Mouse (Mus musculus) forebrain, embryonic 14.5 days (tissue): Measurements from ENCODE around the gene Tpi1. TPM values are rescaled to one million over a fixed set of nuclear protein-coding genes. Genes with fewer than 3 reads are reported as not detected.

ENCODE experiments used
- ATAC-seq: fragments of 200-750 bp; cut with Nextera tagmentation; 2 replicates; pipeline ENCODE4 v1.8.0; 2017; ENCODE audit warnings: mild to moderate bottlenecking, moderate library complexity
- DNase-seq: peaks from one replicate; pipeline ENCODE4 v3.0.0-alpha.2; 2015; ENCODE audit warnings: low spot score
- H3K27ac ChIP-seq: fragments of 300-500 bp; sonication (generic); 2 replicates; pipeline ENCODE4 v1.5.1; 2014; ENCODE audit warnings: low read depth, mild to moderate bottlenecking, control low read depth, low read length, moderate library complexity
- H3K27me3 ChIP-seq: fragments of 300-500 bp; sonication (generic); replicated peaks from 2 replicates; pipeline ENCODE4 v1.6.1; 2014; ENCODE audit warnings: low read length, control low read depth, mixed read lengths; ENCODE audit not compliant: control insufficient read depth, insufficient read depth
- H3K36me3 ChIP-seq: fragments of 300-500 bp; sonication (generic); 2 replicates; pipeline ENCODE4 v1.6.1; 2014; ENCODE audit warnings: low read length, control low read depth; ENCODE audit not compliant: control insufficient read depth, insufficient read depth
- H3K4me1 ChIP-seq: fragments of 300-500 bp; sonication (generic); 2 replicates; pipeline ENCODE4 v1.6.1; 2014; ENCODE audit warnings: antibody characterized with exemption, low read length, control low read depth; ENCODE audit not compliant: control insufficient read depth, insufficient read depth
- H3K4me2 ChIP-seq: fragments of 300-500 bp; sonication (generic); 2 replicates; pipeline ENCODE4 v1.6.1; 2014; ENCODE audit warnings: mild to moderate bottlenecking, control low read depth, low read length
- H3K4me3 ChIP-seq: fragments of 300-500 bp; sonication (generic); 2 replicates; pipeline ENCODE4 v1.5.1; 2014; ENCODE audit warnings: low read depth, low read length, control low read depth
- H3K9ac ChIP-seq: fragments of 300-500 bp; sonication (generic); 2 replicates; pipeline ENCODE4 v1.6.1; 2014; ENCODE audit warnings: mild to moderate bottlenecking, low read length, control low read depth, moderate library complexity
- H3K9me3 ChIP-seq: fragments of 300-500 bp; sonication (generic); replicated peaks from 2 replicates; pipeline ENCODE4 v1.6.1; 2016; ENCODE audit warnings: low read length, control low read depth, mixed read lengths; ENCODE audit not compliant: control insufficient read depth
- WGBS: fragments of 180-500 bp; shearing (Covaris S2); extraction: QIAGEN DNeasy Blood & Tissue Kit; methylation state at CpG from one replicate; pipeline ENCODE4 v1.1.7; 2014; 5-methylcytosine and 5-hydroxymethylcytosine counted together
- polyA plus RNA-seq: library from polyadenylated mRNA; unstranded; fragments of >200 nt; fragmentation: Nextera tagmentation; extraction: Ambion mirVana; gene quantifications from 2 replicates; pipeline ENCODE4 v1.2.1, GENCODE M21; 2014

Tpi1 gene
- 417 and 461 TPM in 2 replicates for polyA plus RNA-seq

GRCm38 (mm10) chr6:124813933-124814332, at the start of gene Tpi1:
Tpi1 (minus strand) TSS chr6:124814296.
- H3K36me3 ChIP-seq = peaks cover 60% of the 10 kb centered on the region
- peak within 1 kb of the TSS; percentile 88 for H3K9ac ChIP-seq
- DNase-seq (peak; percentile 93), ATAC-seq (peak; percentile 90)
- WGBS = 1% methylated on average over 22 of the region's 22 CpGs
- H3K27me3 ChIP-seq = no peaks in the 10 kb centered on the region
- peaks cover 19% of the 10 kb centered on the region for H3K4me1 ChIP-seq
- peak within 1 kb of the TSS; percentile 80 for H3K4me2 ChIP-seq
- peak within 1 kb of the TSS; percentile 60 for H3K4me3 ChIP-seq
- no peaks in the 10 kb centered on the region for H3K9me3 ChIP-seq
- peak within 1 kb of the TSS; percentile 85 for H3K27ac ChIP-seq

- H3K27ac ChIP-seq = peak overlapping the region; percentile 90
- H3K9ac ChIP-seq = peak overlapping the region; percentile 79
- H3K4me1 ChIP-seq = peaks cover 22% of the 10 kb centered on the region
- 0 out of 2 replicates have a peak, but pooled peaks cover 10% of the 10 kb centered on the region for H3K36me3 ChIP-seq
- peak overlapping the region; percentile 77 for H3K4me2 ChIP-seq
- ATAC-seq (peak; percentile 22), DNase-seq (peak; percentile 42)
- H3K4me3 ChIP-seq = peak overlapping the region; percentile 60
- 1% methylated on average over 10 of the region's 16 CpGs for WGBS
- H3K27me3 ChIP-seq = no peaks in the 10 kb centered on the region
- no peaks in the 10 kb centered on the region for H3K9me3 ChIP-seq
Observed at GRCm38 (mm10) chr6:124863125-124863657, 49.1 kb upstream of the Tpi1 start.

GRCm38 (mm10) chr6:124862406-124863124, 48.5 kb upstream of the Tpi1 start:
- Histone ChIP-seq H3K9ac (peak overlapping the region; percentile 79), H3K36me3 (0 out of 2 replicates have a peak, but pooled peaks cover 10% of the 10 kb centered on the region), H3K4me3 (peak overlapping the region; percentile 60), H3K27me3 (no peaks in the 10 kb centered on the region), H3K4me2 (peak overlapping the region; percentile 77), H3K4me1 (peaks cover 25% of the 10 kb centered on the region), H3K27ac (peak overlapping the region; percentile 90), H3K9me3 (no peaks in the 10 kb centered on the region)
- WGBS = 12% methylated on average over 8 of the region's 8 CpGs
- DNase-seq (no peak), ATAC-seq (no peak; the same call in 1 of the 2 replicates)

- peaks cover 25% of the 10 kb centered on the region for H3K4me1 ChIP-seq
- peak overlapping the region; percentile 90; the same call in 1 of the 2 replicates for H3K27ac ChIP-seq
- no peaks in the 10 kb centered on the region for H3K9me3 ChIP-seq
- peak overlapping the region; percentile 77 for H3K4me2 ChIP-seq
- DNase-seq (no peak), ATAC-seq (no peak)
- H3K4me3 ChIP-seq = peak overlapping the region; percentile 60; the same call in 1 of the 2 replicates
- peak overlapping the region; percentile 79; the same call in 1 of the 2 replicates for H3K9ac ChIP-seq
- 0 out of 2 replicates have a peak, but pooled peaks cover 10% of the 10 kb centered on the region for H3K36me3 ChIP-seq
- WGBS = 35% methylated on average over 3 of the region's 3 CpGs
- H3K27me3 ChIP-seq = no peaks in the 10 kb centered on the region
Observed at GRCm38 (mm10) chr6:124861802-124862201, 47.7 kb upstream of the Tpi1 start.

GRCm38 (mm10) chr6:124861266-124861665, 47.2 kb upstream of the Tpi1 start:
- DNase-seq = no peak
- H3K4me1 ChIP-seq = peaks cover 30% of the 10 kb centered on the region
- H3K9ac ChIP-seq = peak overlapping the region; percentile 41; the same call in 1 of the 2 replicates
- H3K27ac ChIP-seq = no peak overlapping the region; the same call in 1 of the 2 replicates
- 77% methylated on average over 19 of the region's 19 CpGs for WGBS
- ATAC-seq = no peak
- no peaks in the 10 kb centered on the region for H3K9me3 ChIP-seq
- 0 out of 2 replicates have a peak, but pooled peaks cover 10% of the 10 kb centered on the region for H3K36me3 ChIP-seq
- H3K4me2 ChIP-seq = peak overlapping the region; percentile 77
- 0 out of 2 replicates have a peak overlapping the region, but pooled peaks have one; percentile 60 for H3K4me3 ChIP-seq
- no peaks in the 10 kb centered on the region for H3K27me3 ChIP-seq

- no peaks in the 10 kb centered on the region for H3K9me3 ChIP-seq
- WGBS = 77% methylated on average over 9 of the region's 9 CpGs
- H3K4me2 ChIP-seq = no peak overlapping the region; the same call in 1 of the 2 replicates
- DNase-seq (no peak), ATAC-seq (no peak)
- no peaks in the 10 kb centered on the region for H3K27me3 ChIP-seq
- no peak overlapping the region for H3K27ac ChIP-seq
- H3K4me1 ChIP-seq = peaks cover 33% of the 10 kb centered on the region
- H3K4me3 ChIP-seq = no peak overlapping the region
- peak overlapping the region; percentile 47 for H3K9ac ChIP-seq
- H3K36me3 ChIP-seq = 0 out of 2 replicates have a peak, but pooled peaks cover 10% of the 10 kb centered on the region
Observed at GRCm38 (mm10) chr6:124860511-124860910, 46.4 kb upstream of the Tpi1 start.

- Histone ChIP-seq H3K4me2 (peak overlapping the region; percentile 31), H3K4me3 (no peak overlapping the region), H3K36me3 (0 out of 2 replicates have a peak, but pooled peaks cover 12% of the 10 kb centered on the region), H3K4me1 (peaks cover 31% of the 10 kb centered on the region), H3K27me3 (no peaks in the 10 kb centered on the region), H3K9me3 (no peaks in the 10 kb centered on the region), H3K27ac (peak overlapping the region; percentile 58; the same call in 1 of the 2 replicates), H3K9ac (peak overlapping the region; percentile 47)
- WGBS = 10% methylated on average over 12 of the region's 12 CpGs
- 0 out of 2 replicates have a peak, but pooled peaks have one; percentile 2 for ATAC-seq
- peak; percentile 83 for DNase-seq
Observed at GRCm38 (mm10) chr6:124859725-124860124, 45.6 kb upstream of the Tpi1 start.

GRCm38 (mm10) chr6:124858561-124859318, 44.6 kb upstream of the Tpi1 start:
- Histone ChIP-seq H3K4me2 (0 out of 2 replicates have a peak overlapping the region, but pooled peaks have one; percentile 78), H3K4me3 (no peak overlapping the region), H3K27me3 (no peaks in the 10 kb centered on the region), H3K36me3 (peaks cover 17% of the 10 kb centered on the region), H3K27ac (no peak overlapping the region), H3K9ac (peak overlapping the region; percentile 93; the same call in 1 of the 2 replicates), H3K4me1 (peaks cover 28% of the 10 kb centered on the region), H3K9me3 (no peaks in the 10 kb centered on the region)
- no peak for ATAC-seq
- no peak for DNase-seq
- 79% methylated on average over 28 of the region's 28 CpGs for WGBS
